ENCODE assay signal across 7 mouse cellular contexts in the genomic region with DNA sequence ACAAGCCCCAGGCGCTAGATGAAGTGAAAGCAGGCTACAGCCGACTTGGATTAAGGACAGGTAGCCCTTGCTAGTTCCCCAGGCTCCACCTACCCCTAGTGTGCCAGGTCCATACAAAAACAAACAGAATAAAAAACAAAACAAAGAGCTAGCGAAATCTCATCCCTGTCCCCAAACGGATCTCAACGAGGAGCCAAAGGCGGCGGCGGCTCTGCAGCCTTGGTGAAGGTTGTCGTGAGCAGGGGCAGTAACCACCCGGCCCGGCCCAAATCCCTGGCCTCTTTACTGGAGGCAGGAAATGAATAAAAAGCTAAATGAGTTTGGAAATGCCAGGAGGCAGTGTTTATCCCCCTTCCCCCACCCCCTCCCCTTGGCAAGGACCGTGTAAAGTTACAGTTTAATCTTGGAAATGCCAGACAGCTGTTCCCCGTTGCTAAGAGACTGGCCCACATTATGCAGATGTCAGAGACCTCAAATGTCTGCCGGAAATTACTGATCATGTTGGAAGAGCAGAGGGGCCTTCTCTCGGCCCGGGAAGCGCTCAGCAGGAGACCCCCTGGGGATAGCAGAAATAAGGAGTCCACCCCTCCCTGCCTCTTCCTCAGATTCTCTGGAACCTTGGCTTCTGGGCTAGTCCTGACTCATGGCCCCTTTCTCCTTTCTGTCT.
DNase-seq lines count a peak whose midpoint lies in the region; ATAC-seq lines count a peak whose summit lies in the region.

No protein-coding gene starts in this region.

- peak; percentile 59 for DNase-seq in MEL-GATA-1-ER (ENCODE audit: extremely low read depth, low read depth)
- DNase-seq in embryonic facial prominence, embryonic 10.5 days (ENCODE audit: low spot score): peak; percentile 87
- peak; percentile 83 for DNase-seq in kidney, adult 9 months
- DNase-seq in skeletal muscle tissue, adult 2 months (ENCODE audit: low read depth, low spot score): peak; percentile 87

- peaks cover 83% of the 10 kb centered on the region for H3K4me1 ChIP-seq in embryonic facial prominence, embryonic 10.5 days
- H3K4me1 ChIP-seq in heart, embryonic 11.5 days (ENCODE audit: control insufficient read depth, insufficient read depth, low read length): peaks cover 68% of the 10 kb centered on the region
- peaks cover 86% of the 10 kb centered on the region for H3K4me1 ChIP-seq in lung, embryonic 15.5 days

- no peaks in the 10 kb centered on the region for H3K9me3 ChIP-seq in embryonic facial prominence, embryonic 10.5 days
- H3K9me3 ChIP-seq in heart, embryonic 11.5 days (replicated peaks; ENCODE audit: control insufficient read depth, low read length): no peaks in the 10 kb centered on the region
- H3K9me3 ChIP-seq in lung, embryonic 15.5 days: no peaks in the 10 kb centered on the region

- H3K27me3 ChIP-seq in embryonic facial prominence, embryonic 10.5 days (replicated peaks; ENCODE audit: low read depth, poor library complexity, severe bottlenecking): peaks cover 12% of the 10 kb centered on the region; the same call in 1 of the 2 replicates
- no peaks in the 10 kb centered on the region for H3K27me3 ChIP-seq in heart, embryonic 11.5 days (ENCODE audit: control insufficient read depth, insufficient read depth, low read length)
- no peaks in the 10 kb centered on the region for H3K27me3 ChIP-seq in lung, embryonic 15.5 days

- 2% methylated on average over 17 of the region's 17 CpGs for WGBS in embryonic facial prominence, embryonic 10.5 days
- 7% methylated on average over 17 of the region's 17 CpGs for WGBS in heart, embryonic 11.5 days (ENCODE audit: insufficient replicate concordance)
- WGBS in lung, embryonic 15.5 days: 3% methylated on average over 17 of the region's 17 CpGs

- no peaks in the 10 kb centered on the region for H3K36me3 ChIP-seq in embryonic facial prominence, embryonic 10.5 days (replicated peaks)
- H3K36me3 ChIP-seq in heart, embryonic 11.5 days (ENCODE audit: control insufficient read depth, insufficient read depth, low read length): no peaks in the 10 kb centered on the region
- no peaks in the 10 kb centered on the region for H3K36me3 ChIP-seq in lung, embryonic 15.5 days

- peak overlapping the region; percentile 90 for H3K27ac ChIP-seq in embryonic facial prominence, embryonic 10.5 days (replicated peaks)
- peak overlapping the region; percentile 98 for H3K27ac ChIP-seq in heart, embryonic 11.5 days (ENCODE audit: low read depth, low read length)
- peak overlapping the region; percentile 99 for H3K27ac ChIP-seq in lung, embryonic 15.5 days

- H3K9ac ChIP-seq in heart, embryonic 11.5 days (ENCODE audit: low read depth, low read length): peak overlapping the region; percentile 69
- peak overlapping the region; percentile 39 for H3K9ac ChIP-seq in lung, embryonic 15.5 days

- peak; percentile 38 for ATAC-seq in CD4-positive, CD25-positive, alpha-beta regulatory T cell, adult 4 months
- no peak for ATAC-seq in heart, embryonic 11.5 days (replicated peaks; ENCODE audit: insufficient number of reproducible peaks, low FRiP score, low TSS enrichment)
- peak; percentile 28 for ATAC-seq in lung, embryonic 15.5 days (ENCODE audit: borderline replicate concordance, extremely low read depth, low FRiP score, low TSS enrichment)

- peak overlapping the region; percentile 44 for H3K4me3 ChIP-seq in embryonic facial prominence, embryonic 10.5 days
- H3K4me3 ChIP-seq in heart, embryonic 11.5 days (ENCODE audit: low read depth, low read length): peak overlapping the region; percentile 14; the same call in 1 of the 2 replicates
- H3K4me3 ChIP-seq in lung, embryonic 15.5 days: peak overlapping the region; percentile 17; the same call in 1 of the 2 replicates

- H3K4me2 ChIP-seq in heart, embryonic 11.5 days: peak overlapping the region; percentile 62
- peak overlapping the region; percentile 55 for H3K4me2 ChIP-seq in lung, embryonic 15.5 days
